Mouse (Mus musculus) thymus, adult 2 months (tissue): ENCODE data around the gene Selenoo.

Experiments used
- CTCF ChIP-seq: fragments of 200-500 bp; IDR thresholded peaks from 2 replicates; pipeline ENCODE4 v1.5.1; 2012; ENCODE audit warnings: mild to moderate bottlenecking, control low read depth, low read length, moderate library complexity, borderline replicate concordance; ENCODE audit not compliant: control insufficient read depth, poor library complexity, insufficient read depth; ENCODE audit errors: extremely low read depth
- POLR2A ChIP-seq: fragments of 200-500 bp; IDR thresholded peaks from 2 replicates; pipeline ENCODE4 v1.6.1; 2012; ENCODE audit warnings: mild to moderate bottlenecking, low read length, control low read depth, moderate library complexity; ENCODE audit not compliant: control insufficient read depth, poor library complexity, insufficient read depth; ENCODE audit errors: extremely low read depth

- no peak for TF ChIP-seq CTCF
- TF ChIP-seq POLR2A = no peak
Measured at GRCm38 (mm10) chr15:89148496-89149270, 59.8 kb downstream of the Selenoo start.
